Mouse (Mus musculus) embryo, embryonic 9.5 days (tissue): ENCODE measurements at regions not wholly inside any gene's neighbourhood (a gene's known extent, or its start where the extent isn't known, plus 50 kb on each side); places are given as distances from the start of the nearest gene placed in this dataset.

Experiments
- DNase-seq: peaks from one replicate; pipeline ENCODE4 v3.0.0-alpha.2; 2017; ENCODE audit errors: extremely low spot score

- DNase-seq: no peak
Observed at GRCm38 (mm10) chr6:117237096-117237495, 68.8 kb downstream of the Cxcl12 start.

- DNase-seq: no peak
Observed at GRCm38 (mm10) chr6:117241206-117241605, 72.9 kb downstream of the Cxcl12 start.

- no peak for DNase-seq
Observed at GRCm38 (mm10) chr6:117245398-117245797, 77.1 kb downstream of the Cxcl12 start.

GRCm38 (mm10) chr6:117245849-117246248 is 77.5 kb downstream of the Cxcl12 start:
- no peak for DNase-seq

- peak; percentile 29 for DNase-seq
Observed at GRCm38 (mm10) chr6:117249230-117249921, 81.0 kb downstream of the Cxcl12 start.

- peak; percentile 11 for DNase-seq
Observed at GRCm38 (mm10) chr6:117250051-117250450, 81.7 kb downstream of the Cxcl12 start.

GRCm38 (mm10) chr6:117251383-117251925 is 83.1 kb downstream of the Cxcl12 start:
- DNase-seq: peak; percentile 11

- no peak for DNase-seq
Observed at GRCm38 (mm10) chr6:117252361-117252760, 84.0 kb downstream of the Cxcl12 start.

- DNase-seq: no peak
Observed at GRCm38 (mm10) chr6:117253036-117253435, 84.7 kb downstream of the Cxcl12 start.

- DNase-seq: no peak
Observed at GRCm38 (mm10) chr6:117253586-117254330, 85.4 kb downstream of the Cxcl12 start.

GRCm38 (mm10) chr6:117254620-117255228 is 86.4 kb downstream of the Cxcl12 start:
- no peak for DNase-seq

GRCm38 (mm10) chr6:117255399-117256098 is 87.2 kb downstream of the Cxcl12 start:
- DNase-seq: no peak

GRCm38 (mm10) chr6:117256099-117256471 is 87.8 kb downstream of the Cxcl12 start:
- no peak for DNase-seq

- no peak for DNase-seq
Observed at GRCm38 (mm10) chr6:117257591-117257990, 89.3 kb downstream of the Cxcl12 start.

GRCm38 (mm10) chr6:117267906-117268305 is 99.6 kb downstream of the Cxcl12 start:
- DNase-seq: no peak

- DNase-seq: no peak
Observed at GRCm38 (mm10) chr6:117268376-117268775, 100.0 kb downstream of the Cxcl12 start.

- no peak for DNase-seq
Observed at GRCm38 (mm10) chr6:117270261-117270660, 101.9 kb downstream of the Cxcl12 start.

GRCm38 (mm10) chr6:117271562-117272226 is 103.4 kb downstream of the Cxcl12 start:
- no peak for DNase-seq

- DNase-seq: no peak
Observed at GRCm38 (mm10) chr6:117272227-117272955, 104.1 kb downstream of the Cxcl12 start.

- no peak for DNase-seq
Observed at GRCm38 (mm10) chr6:117275915-117276314, 107.6 kb downstream of the Cxcl12 start.

- no peak for DNase-seq
Observed at GRCm38 (mm10) chr6:117276850-117277249, 108.5 kb downstream of the Cxcl12 start.
